Mouse (Mus musculus): Measurements from ENCODE around the gene Cttnbp2nl. TPM values are rescaled to one million over a fixed set of nuclear protein-coding genes. Genes with fewer than 3 reads are reported as not detected.
A peak's percentile ranks its signal among the peaks of the same experiment; 100 is the strongest.

Gene Cttnbp2nl
- polyA plus RNA-seq, 1 experiment from 2014 or later: 34.5 TPM

- Histone ChIP-seq H3K9ac (no peak overlapping the region), H3K27me3 (no peaks in the 10 kb centered on the region), H3K4me3 (no peak overlapping the region), H3K4me1 (no peaks in the 10 kb centered on the region), H3K4me2 (replicated peaks) (no peak overlapping the region), H3K36me3 (peaks cover 88% of the 10 kb centered on the region), H3K9me3 (no peaks in the 10 kb centered on the region), H3K27ac (no peak overlapping the region)
- ATAC-seq (ENCODE audit: low FRiP score, low read depth): no peak
- WGBS: 90% methylated on average over 9 of the region's 9 CpGs
Measured at GRCm38 (mm10) chr3:105008070-105008469, 44.9 kb downstream of the Cttnbp2nl start.

GRCm38 (mm10) chr3:105006101-105006500, 46.8 kb downstream of the Cttnbp2nl start:
- Histone ChIP-seq H3K36me3 (peaks cover 93% of the 10 kb centered on the region), H3K4me2 (replicated peaks) (no peak overlapping the region), H3K9ac (no peak overlapping the region), H3K27me3 (no peaks in the 10 kb centered on the region), H3K9me3 (no peaks in the 10 kb centered on the region), H3K4me1 (0 out of 2 replicates have a peak, but pooled peaks cover 3% of the 10 kb centered on the region), H3K4me3 (no peak overlapping the region), H3K27ac (no peak overlapping the region)
- ATAC-seq (ENCODE audit: low FRiP score, low read depth): no peak
- 93% methylated on average over 6 of the region's 6 CpGs for WGBS

- Histone ChIP-seq H3K27me3 (no peaks in the 10 kb centered on the region), H3K9me3 (no peaks in the 10 kb centered on the region), H3K27ac (no peak overlapping the region), H3K4me2 (replicated peaks) (no peak overlapping the region), H3K4me1 (0 out of 2 replicates have a peak, but pooled peaks cover 3% of the 10 kb centered on the region), H3K4me3 (no peak overlapping the region), H3K36me3 (peaks cover 90% of the 10 kb centered on the region), H3K9ac (no peak overlapping the region)
- WGBS: 90% methylated on average over 20 of the region's 20 CpGs
- ATAC-seq (ENCODE audit: low FRiP score, low read depth): no peak
Measured at GRCm38 (mm10) chr3:105005561-105006065, 47.3 kb downstream of the Cttnbp2nl start.

DNA sequence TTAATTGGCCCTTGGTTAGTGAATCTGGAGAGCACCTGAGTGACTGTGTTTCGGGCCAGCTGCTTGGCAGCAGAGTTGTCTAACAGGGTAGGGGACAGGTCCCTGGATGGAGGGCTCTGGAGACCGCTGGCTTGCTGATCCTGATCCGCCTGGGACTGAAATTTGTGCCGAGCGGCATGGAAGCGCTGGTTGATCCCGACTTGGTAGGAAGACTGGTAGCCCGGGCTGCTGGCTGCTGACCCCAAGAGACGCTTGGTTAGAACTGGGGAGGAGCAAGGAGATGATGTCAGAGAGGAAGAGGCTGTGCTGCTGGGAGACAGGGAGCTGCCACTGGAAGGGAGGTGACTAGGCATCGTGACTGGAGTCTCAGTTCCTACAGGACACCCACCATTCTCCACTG, 47.9 kb downstream of the Cttnbp2nl start:
- no peak overlapping the region; the same call in 1 of the 2 replicates for H3K27ac ChIP-seq
- H3K4me1 ChIP-seq: 0 out of 2 replicates have a peak, but pooled peaks cover 3% of the 10 kb centered on the region
- peaks cover 84% of the 10 kb centered on the region for H3K36me3 ChIP-seq
- ATAC-seq (ENCODE audit: low FRiP score, low read depth): no peak
- H3K4me3 ChIP-seq: no peak overlapping the region
- no peak overlapping the region for H3K9ac ChIP-seq
- WGBS: 93% methylated on average over 10 of the region's 10 CpGs
- no peaks in the 10 kb centered on the region for H3K27me3 ChIP-seq
- H3K4me2 ChIP-seq (replicated peaks): no peak overlapping the region
- H3K9me3 ChIP-seq: no peaks in the 10 kb centered on the region

- no peak overlapping the region for H3K4me3 ChIP-seq
- peaks cover 4% of the 10 kb centered on the region; the same call in 1 of the 2 replicates for H3K4me1 ChIP-seq
- no peak for ATAC-seq (ENCODE audit: low FRiP score, low read depth)
- no peaks in the 10 kb centered on the region for H3K9me3 ChIP-seq
- H3K4me2 ChIP-seq (replicated peaks): no peak overlapping the region
- peaks cover 74% of the 10 kb centered on the region for H3K36me3 ChIP-seq
- no peak overlapping the region for H3K9ac ChIP-seq
- H3K27ac ChIP-seq: no peak overlapping the region
- 84% methylated on average over 14 of the region's 14 CpGs for WGBS
- no peaks in the 10 kb centered on the region for H3K27me3 ChIP-seq
Measured at GRCm38 (mm10) chr3:105003960-105004463, 48.9 kb downstream of the Cttnbp2nl start.

- Histone ChIP-seq H3K27ac (no peak overlapping the region), H3K4me3 (no peak overlapping the region), H3K9me3 (no peaks in the 10 kb centered on the region), H3K4me2 (replicated peaks) (no peak overlapping the region), H3K36me3 (peaks cover 50% of the 10 kb centered on the region), H3K4me1 (peaks cover 27% of the 10 kb centered on the region), H3K9ac (no peak overlapping the region), H3K27me3 (no peaks in the 10 kb centered on the region)
- 48% methylated on average over 6 of the region's 6 CpGs for WGBS
- no peak for ATAC-seq (ENCODE audit: low FRiP score, low read depth)
Measured at GRCm38 (mm10) chr3:105001374-105001773, 51.6 kb downstream of the Cttnbp2nl start.

GRCm38 (mm10) chr3:105000561-105000960, 52.4 kb downstream of the Cttnbp2nl start:
- H3K4me2 ChIP-seq (replicated peaks): no peak overlapping the region
- WGBS: 88% methylated on average over 8 of the region's 8 CpGs
- no peak for ATAC-seq (ENCODE audit: low FRiP score, low read depth)
- no peak overlapping the region for H3K27ac ChIP-seq
- H3K27me3 ChIP-seq: no peaks in the 10 kb centered on the region
- H3K9ac ChIP-seq: no peak overlapping the region
- H3K9me3 ChIP-seq: no peaks in the 10 kb centered on the region
- H3K4me1 ChIP-seq: peaks cover 27% of the 10 kb centered on the region
- H3K36me3 ChIP-seq: peaks cover 42% of the 10 kb centered on the region
- H3K4me3 ChIP-seq: no peak overlapping the region

GRCm38 (mm10) chr3:104997563-104997962, 55.4 kb downstream of the Cttnbp2nl start:
- H3K4me3 ChIP-seq: no peak overlapping the region
- H3K4me1 ChIP-seq: peaks cover 47% of the 10 kb centered on the region
- no peak overlapping the region for H3K27ac ChIP-seq
- H3K9ac ChIP-seq: no peak overlapping the region
- ATAC-seq (ENCODE audit: low FRiP score, low read depth): no peak
- 46% methylated on average over 6 of the region's 6 CpGs for WGBS
- no peaks in the 10 kb centered on the region for H3K27me3 ChIP-seq
- no peaks in the 10 kb centered on the region for H3K9me3 ChIP-seq
- peaks cover 12% of the 10 kb centered on the region for H3K36me3 ChIP-seq
- no peak overlapping the region for H3K4me2 ChIP-seq (replicated peaks)

- Histone ChIP-seq H3K4me1 (peaks cover 46% of the 10 kb centered on the region), H3K9ac (no peak overlapping the region), H3K4me2 (replicated peaks) (no peak overlapping the region), H3K4me3 (no peak overlapping the region), H3K27ac (no peak overlapping the region), H3K9me3 (no peaks in the 10 kb centered on the region), H3K36me3 (no peaks in the 10 kb centered on the region), H3K27me3 (no peaks in the 10 kb centered on the region)
- ATAC-seq (ENCODE audit: low FRiP score, low read depth): no peak
- WGBS: 87% methylated on average over 7 of the region's 7 CpGs
Measured at GRCm38 (mm10) chr3:104995707-104996106, 57.2 kb downstream of the Cttnbp2nl start.

GRCm38 (mm10) chr3:104994415-104994841, 58.5 kb downstream of the Cttnbp2nl start:
- Histone ChIP-seq H3K36me3 (no peaks in the 10 kb centered on the region), H3K9me3 (no peaks in the 10 kb centered on the region), H3K4me2 (replicated peaks) (peak overlapping the region; percentile 44), H3K27ac (peak overlapping the region; percentile 85), H3K4me1 (peaks cover 46% of the 10 kb centered on the region), H3K4me3 (no peak overlapping the region), H3K27me3 (no peaks in the 10 kb centered on the region), H3K9ac (peak overlapping the region; percentile 31)
- WGBS: 32% methylated on average over 3 of the region's 3 CpGs
- ATAC-seq (ENCODE audit: low FRiP score, low read depth): no peak; the same call in 1 of the 2 replicates

GRCm38 (mm10) chr3:104993800-104994199, 59.1 kb downstream of the Cttnbp2nl start:
- Histone ChIP-seq H3K27me3 (no peaks in the 10 kb centered on the region), H3K4me3 (no peak overlapping the region), H3K4me1 (peaks cover 42% of the 10 kb centered on the region), H3K4me2 (replicated peaks) (peak overlapping the region; percentile 44), H3K9ac (peak overlapping the region; percentile 31), H3K27ac (peak overlapping the region; percentile 85), H3K36me3 (no peaks in the 10 kb centered on the region), H3K9me3 (no peaks in the 10 kb centered on the region)
- peak; percentile 70 for ATAC-seq (ENCODE audit: low FRiP score, low read depth)
- 40% methylated on average over 4 of the region's 4 CpGs for WGBS

DNA sequence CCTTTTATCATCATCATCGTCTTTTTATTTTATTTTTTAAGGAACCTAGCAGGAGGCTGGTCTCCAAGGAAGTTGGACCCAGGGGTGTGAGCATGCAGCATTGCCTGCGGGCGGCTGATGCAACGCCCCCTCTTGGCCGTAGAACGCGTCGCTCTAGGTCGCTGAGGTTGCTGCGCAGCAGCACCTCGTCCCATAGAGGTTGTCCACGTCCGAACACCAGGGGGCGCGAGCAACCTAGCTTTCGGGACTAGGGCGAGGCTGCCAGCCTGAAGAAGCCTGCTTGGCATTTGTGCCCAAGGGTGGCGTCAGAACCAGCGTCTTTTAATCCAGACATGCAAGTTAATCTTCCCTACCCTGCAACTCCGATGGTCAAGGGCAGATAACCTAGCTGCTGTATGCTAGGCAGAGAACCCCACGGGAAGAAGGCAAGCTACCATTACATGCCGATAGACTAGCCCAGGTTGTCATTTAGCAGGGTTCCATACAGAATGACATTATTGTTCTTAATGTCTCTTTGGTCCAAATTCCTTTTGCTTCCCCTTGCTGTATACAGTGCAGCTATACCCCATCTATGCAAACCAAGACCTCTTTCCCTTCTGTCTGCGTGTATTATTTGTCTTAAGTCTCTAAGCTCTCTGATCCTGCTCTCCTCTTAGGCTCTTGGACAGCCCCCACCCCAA, 60.1 kb downstream of the Cttnbp2nl start:
- Histone ChIP-seq H3K4me2 (replicated peaks) (peak overlapping the region; percentile 42), H3K27ac (peak overlapping the region; percentile 33; the same call in 1 of the 2 replicates), H3K4me3 (no peak overlapping the region), H3K36me3 (no peaks in the 10 kb centered on the region), H3K27me3 (no peaks in the 10 kb centered on the region), H3K4me1 (peaks cover 33% of the 10 kb centered on the region), H3K9me3 (no peaks in the 10 kb centered on the region), H3K9ac (no peak overlapping the region)
- ATAC-seq (ENCODE audit: low FRiP score, low read depth): peak; percentile 78
- 12% methylated on average over 23 of the region's 23 CpGs for WGBS

Data from limb, embryonic 13.5 days (tissue).